Mouse (Mus musculus) left cerebral cortex, postnatal 25 days (tissue): ENCODE data around the gene Dctn2. TPM values are rescaled to one million over a fixed set of nuclear protein-coding genes. Genes with fewer than 3 reads are reported as not detected.
A peak's percentile ranks its signal among the peaks of the same experiment; 100 is the strongest.

Experiments
- DNase-seq, 2 experiments: peaks; one replicate each; pipeline ENCODE4 v3.0.0; 2022; ENCODE audit warnings: low spot score in 2 of 2, mixed read lengths in 1 of 2
- intact Hi-C: fragments of 180-260 bp; cut with DNase I; formaldehyde crosslinking; loops from one replicate; pipeline ENCODE4 v1.15.1; 2025
- total RNA-seq, 2 experiments: library from RNA; stranded (reverse); gene quantifications; 2 replicates each; pipeline ENCODE4 v1.2.3; 2021

The Dctn2 gene
- total RNA-seq, 2 experiments from 2014 or later, result 262 to 278 TPM

DNA sequence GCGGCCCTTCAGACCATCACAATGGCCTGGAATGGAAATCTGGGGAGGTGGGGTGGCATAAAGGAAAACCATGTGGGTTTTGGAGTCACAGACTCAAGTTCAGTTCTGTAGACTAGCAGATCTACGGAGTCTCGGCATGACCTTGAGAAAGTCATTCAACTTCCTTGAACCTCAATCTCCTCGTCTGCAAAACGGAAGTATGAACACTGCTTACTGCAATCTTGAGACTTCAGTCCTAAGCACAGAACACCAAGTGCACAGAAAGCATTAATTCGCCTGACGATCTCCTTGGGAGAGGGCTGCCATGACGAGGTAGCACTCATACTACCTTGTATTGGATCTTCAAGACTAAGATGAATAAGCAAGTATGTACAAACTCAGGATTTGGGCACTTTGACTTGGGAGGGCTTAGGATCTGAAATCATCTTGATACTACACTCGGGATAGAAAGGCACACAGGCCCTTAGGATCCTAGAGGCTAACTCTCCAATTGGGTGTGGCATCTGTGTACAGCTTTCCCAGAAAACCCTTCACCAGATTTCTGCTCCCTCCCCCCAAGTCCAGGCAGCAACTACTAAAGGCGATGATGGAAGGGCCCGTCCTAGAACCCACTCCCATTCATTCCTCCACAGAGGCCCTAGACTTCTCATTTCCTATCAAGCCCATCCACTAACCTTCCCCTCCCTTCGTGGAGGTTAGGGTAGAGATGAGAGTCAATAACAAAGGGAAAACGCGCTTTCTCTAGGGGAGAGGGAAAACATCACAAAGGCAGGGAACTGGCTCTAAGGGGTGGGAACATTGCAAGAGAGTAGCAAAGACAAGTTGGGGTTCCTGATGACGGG, 4.2 kb upstream of the Dctn2 start:
- intact Hi-C loops, result no loop called here
- peak in 1 of 2 experiments; percentile 48 for DNase-seq

DNA sequence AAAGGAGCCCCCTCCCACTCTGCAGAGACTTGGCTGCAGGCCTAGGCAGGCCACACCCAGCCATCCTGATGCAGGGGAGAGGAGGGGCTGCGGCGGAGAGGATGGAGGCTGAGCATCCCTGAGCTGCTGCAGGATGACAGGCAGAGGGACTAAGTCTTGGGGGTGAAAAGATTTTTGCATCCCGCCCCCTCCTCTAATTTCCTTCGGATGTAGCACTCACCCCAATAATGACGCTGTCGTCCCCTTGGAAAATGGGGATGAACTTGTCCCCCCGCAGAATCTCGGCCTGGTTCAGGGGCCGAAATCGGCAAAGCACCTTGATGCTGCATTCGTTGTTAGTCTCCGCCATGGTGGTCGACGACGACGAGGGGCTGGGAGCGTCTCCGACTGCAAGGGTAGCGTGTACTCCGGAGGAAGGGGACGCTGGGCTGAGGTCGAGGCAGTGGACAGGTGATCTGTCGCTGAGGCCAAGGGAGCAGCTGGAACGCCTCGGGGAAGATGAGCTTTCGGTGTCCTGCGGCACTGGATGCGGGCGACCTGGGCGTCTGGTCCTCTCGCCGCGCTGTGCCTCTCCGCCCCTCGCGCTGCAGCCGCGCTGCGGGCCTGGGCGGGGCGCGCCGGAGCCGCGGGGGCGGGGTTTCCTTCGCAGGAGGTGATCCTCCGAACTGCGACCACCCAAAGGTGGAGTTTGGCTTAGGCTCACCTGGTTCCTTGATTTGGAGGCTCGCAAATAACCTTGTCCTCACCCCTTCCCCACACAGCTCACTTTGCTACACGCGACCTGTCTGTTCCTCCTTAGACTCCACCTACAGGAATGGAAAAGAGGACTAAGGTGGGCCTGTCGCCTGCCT, 3.4 kb upstream of the Dctn2 start, which contains the start of gene Kif5a:
TSS of gene Kif5a (minus strand) at position 801 of the 851 bp plus-strand sequence.
- intact Hi-C loops, result no loop called here
- peak; percentile 82 to 83 for DNase-seq

DNA sequence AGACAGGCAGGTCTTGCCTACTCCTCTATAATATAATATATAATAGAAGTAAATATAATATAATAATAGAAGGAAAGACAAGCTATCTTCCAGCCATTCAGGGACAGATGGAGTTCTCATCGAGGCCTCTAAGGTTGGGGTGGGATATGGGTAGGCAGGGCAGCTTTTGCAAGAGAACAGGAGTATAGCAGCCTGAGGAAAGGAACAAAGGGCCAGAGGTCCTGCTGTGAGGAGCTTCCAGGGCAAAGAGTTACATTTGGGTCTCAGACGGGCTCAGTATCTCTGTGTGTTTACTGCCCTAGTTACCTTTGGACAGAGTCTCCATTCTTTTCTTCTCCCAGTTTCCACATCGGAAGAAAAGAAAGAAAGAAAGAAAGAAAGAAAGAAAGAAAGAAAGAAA, 2.5 kb upstream of the Dctn2 start:
- no peak for DNase-seq
- intact Hi-C loops, result no loop called here

DNA sequence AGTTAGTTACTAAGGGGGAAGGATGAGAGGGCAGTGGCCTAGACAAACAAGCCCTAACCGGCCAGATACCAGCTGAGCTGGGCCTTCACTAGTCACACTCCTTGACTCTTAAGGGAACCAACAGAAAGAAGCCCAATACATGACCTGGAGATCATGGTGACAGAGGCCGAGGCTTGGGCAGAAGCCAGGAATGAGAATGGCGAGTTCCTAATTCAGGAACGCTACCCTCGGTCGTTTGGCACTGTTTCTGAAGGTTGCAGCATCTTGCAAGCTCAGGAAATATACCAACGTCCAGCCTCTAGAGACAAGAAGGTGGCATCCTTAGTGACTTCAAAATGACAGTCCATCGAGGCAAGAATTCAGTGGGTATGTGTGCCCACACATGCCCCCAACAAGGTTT, 1.8 kb upstream of the Dctn2 start:
- intact Hi-C loops, result no loop called here
- DNase-seq, result no peak

- intact Hi-C loops, result no loop called here
- DNase-seq, result no peak
Observed at GRCm38 (mm10) chr10:127264971-127265370, 1.2 kb upstream of the Dctn2 start.

GRCm38 (mm10) chr10:127265727-127266111, 449 bp upstream of the Dctn2 start:
- DNase-seq, result no peak
- intact Hi-C loops, result loop anchor here (1.0 to 2.0 kb wide), 2 partner anchors 23 to 45 kb away; partner anchors contain the start of gene Mars

DNA sequence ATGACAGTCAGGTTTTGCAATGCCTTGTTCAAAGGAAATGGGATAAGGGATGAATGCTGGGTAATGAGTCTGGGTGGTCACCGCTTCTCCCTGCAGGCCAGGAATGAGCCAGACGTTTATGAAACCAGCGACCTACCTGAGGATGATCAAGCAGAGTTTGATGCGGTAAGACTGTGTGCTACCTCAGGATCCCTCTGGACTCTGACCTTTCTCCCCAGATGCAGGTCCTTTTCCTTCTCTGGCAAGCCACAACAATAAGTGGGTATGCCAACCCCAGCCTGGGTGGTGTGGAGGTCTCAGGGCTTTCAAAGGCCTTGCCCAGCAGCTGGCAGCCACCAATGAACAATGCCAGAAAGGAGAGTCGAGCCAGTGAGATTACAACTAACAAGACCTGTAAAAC, 1.1 kb downstream of the Dctn2 start:
- no peak for DNase-seq
- intact Hi-C loops, result loop anchor here (2.0 kb wide), 1 partner anchor 43 kb away; the partner anchor contains the start of gene Mars

GRCm38 (mm10) chr10:127268401-127268800, 2.2 kb downstream of the Dctn2 start:
- intact Hi-C loops, result no loop called here
- DNase-seq, result no peak

DNA sequence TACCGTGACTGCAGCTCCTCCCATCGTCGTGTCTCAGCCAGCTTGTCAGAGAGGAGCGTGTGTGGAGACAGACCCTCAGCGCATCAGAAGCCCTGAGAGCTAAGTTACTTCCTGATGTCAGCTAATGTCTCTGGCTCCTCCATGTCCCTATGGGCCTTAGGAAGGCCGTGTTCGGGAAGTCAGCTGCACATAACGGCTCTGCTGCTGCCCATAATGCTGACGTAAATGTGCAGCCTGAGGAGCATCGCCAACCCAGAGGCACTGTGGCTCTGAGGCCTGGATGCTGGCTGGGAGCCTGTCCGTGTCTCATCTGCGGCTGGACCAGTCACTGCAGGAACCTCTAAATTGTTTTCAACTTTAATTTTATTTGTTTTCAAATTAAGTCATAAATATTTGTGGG, 2.9 kb downstream of the Dctn2 start:
- intact Hi-C loops, result no loop called here

GRCm38 (mm10) chr10:127269884-127270283, 3.7 kb downstream of the Dctn2 start:
- intact Hi-C loops, result no loop called here

More for the DNA sequence above, 2.9 kb downstream of the Dctn2 start:
- no peak for DNase-seq

GRCm38 (mm10) chr10:127272371-127272770, 6.2 kb downstream of the Dctn2 start:
- intact Hi-C loops, result no loop called here
- no peak for DNase-seq

More at GRCm38 (mm10) chr10:127269884-127270283, 3.7 kb downstream of the Dctn2 start:
- no peak for DNase-seq

DNA sequence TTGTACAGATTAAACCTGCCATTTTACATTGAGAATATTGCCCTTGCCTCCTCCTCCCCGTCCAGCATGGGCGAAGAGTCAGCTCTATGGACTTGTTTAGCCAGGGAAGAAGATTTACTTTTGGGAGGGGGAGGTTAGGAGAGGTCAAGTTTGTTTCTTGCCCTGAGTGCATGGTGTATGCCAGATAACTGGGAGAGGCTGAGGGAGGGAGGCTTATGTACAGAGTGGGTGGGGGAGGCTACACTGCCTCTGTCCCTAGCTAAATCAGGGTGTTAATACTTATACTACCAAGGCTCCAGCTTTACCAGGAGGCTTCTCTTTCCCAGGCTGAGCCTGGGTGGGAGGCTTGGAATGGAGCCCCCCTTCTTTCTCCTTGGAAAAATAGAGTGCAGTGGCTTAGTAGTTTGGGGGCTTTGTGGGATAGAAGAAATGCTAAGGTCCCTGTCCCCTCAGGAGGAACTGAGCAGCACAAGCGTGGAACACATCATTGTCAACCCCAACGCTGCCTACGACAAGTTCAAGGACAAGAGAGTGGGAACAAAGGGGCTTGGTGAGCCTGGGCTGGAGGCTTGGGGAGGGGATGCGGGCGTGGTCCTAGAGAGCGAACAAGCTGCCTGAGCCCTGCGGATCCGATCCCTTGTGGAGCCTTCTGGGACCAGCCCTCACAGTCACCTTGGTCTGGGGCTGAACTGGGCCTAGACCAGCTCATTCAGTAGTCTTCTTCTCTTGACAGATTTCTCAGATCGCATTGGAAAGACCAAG, 8.3 kb downstream of the Dctn2 start:
- no peak for DNase-seq
- intact Hi-C loops, result no loop called here

DNA sequence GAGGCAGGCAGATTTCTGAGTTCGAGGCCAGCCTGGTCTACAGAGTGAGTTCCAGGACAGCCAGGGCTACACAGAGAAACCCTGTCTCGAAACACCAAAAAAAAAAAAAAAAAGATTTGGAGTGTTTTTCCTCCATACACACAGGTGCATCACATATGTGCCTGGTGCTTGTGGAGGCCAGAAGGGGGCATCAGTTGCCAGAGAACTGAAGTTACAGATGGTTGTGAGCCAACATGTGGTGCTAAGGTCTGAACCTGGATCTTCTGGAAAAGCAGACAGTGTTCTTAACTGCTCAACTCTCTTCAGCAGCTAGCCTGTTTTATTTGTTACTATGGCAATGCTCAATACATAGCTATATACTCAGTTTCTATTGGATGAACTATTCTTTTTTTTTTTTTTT, 13.6 kb downstream of the Dctn2 start:
- intact Hi-C loops, result no loop called here
- DNase-seq, result no peak

- intact Hi-C loops, result no loop called here
- DNase-seq, result no peak
Observed at GRCm38 (mm10) chr10:127281316-127281715, 15.1 kb downstream of the Dctn2 start.

- DNase-seq, result no peak
- intact Hi-C loops, result no loop called here
Observed at GRCm38 (mm10) chr10:127282620-127283215, 16.6 kb downstream of the Dctn2 start.

- intact Hi-C loops, result no loop called here
- no peak for DNase-seq
Observed at GRCm38 (mm10) chr10:127284105-127284622, 18.0 kb downstream of the Dctn2 start.

DNA sequence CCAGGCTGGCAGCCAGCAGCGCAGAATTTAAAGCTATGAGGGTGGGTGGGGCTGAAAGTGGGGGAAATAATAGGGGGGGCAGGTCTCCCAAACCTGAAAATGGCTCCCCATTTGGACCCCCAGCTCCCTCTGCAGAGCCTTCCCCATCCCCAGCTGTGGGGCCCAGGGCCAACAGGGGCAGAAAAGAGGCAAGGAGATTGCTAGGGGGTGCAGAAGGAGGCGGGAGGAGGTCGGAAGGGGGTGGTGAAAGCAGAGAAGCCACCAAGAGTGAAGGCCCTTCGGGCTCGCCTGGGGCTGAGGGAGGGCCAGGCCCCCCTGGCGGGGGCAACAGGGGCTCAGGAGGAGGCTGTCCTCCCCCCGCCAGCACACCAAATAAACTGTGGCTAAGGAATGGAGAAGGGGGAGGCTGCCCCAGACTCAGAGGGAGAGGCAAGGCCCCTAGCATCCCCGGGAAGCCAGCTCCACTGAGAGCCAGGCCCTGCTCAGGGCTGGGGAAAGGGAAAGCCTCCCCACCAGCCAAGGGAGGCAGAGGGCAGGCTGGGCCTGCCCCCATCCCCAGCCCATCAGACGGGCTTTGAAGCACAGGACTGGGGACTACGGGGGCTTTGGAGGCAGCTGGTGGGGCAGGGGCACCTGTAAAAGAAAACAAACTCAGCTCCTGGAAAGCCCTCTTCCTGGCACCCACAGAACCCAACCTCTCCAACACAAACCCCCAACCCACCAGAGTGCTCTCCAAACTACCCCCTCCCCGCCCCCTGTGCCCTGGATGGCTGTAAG, 18.7 kb downstream of the Dctn2 start:
- intact Hi-C loops, result no loop called here
- no peak for DNase-seq

- intact Hi-C loops, result no loop called here
- no peak for DNase-seq
Observed at GRCm38 (mm10) chr10:127285644-127286043, 19.5 kb downstream of the Dctn2 start.
